Mouse (Mus musculus): ENCODE data around the gene Dock7.

GRCm38 (mm10) chr4:99121123-99121755 is 524 bp upstream of the Dock7 start:
- TF ChIP-seq CTCF (IDR thresholded peaks at IDR 0.05; ENCODE audit: low read depth, low read length), result no peak
- TF ChIP-seq POLR2A (IDR thresholded peaks at IDR 0.05; ENCODE audit: borderline replicate concordance, low read depth, low read length), result no peak

All from bone marrow macrophage, adult 2 months (primary cell).